Mouse (Mus musculus) erythroblast, adult 5-6 weeks (primary cell): ENCODE measurements around the gene D10Wsu102e. TPM values are rescaled to one million over a fixed set of nuclear protein-coding genes. Genes with fewer than 3 reads are reported as not detected.
A peak's percentile ranks its signal among the peaks of the same experiment; 100 is the strongest.
"Not testable (repeated sequence)": the region's sequence is repeated elsewhere in the genome, so short reads cannot be mapped to it uniquely, and the experiment has no call there.

Experiments used
- ATAC-seq: replicated peaks from 2 replicates; pipeline ENCODE4 v1.8.0; 2016; ENCODE audit warnings: moderate number of reproducible peaks, mild to moderate bottlenecking, moderate TSS enrichment, inconsistent platforms; ENCODE audit not compliant: poor library complexity, low FRiP score, severe bottlenecking
- total RNA-seq, 2 experiments: library from RNA; stranded (forward) in 1 of 2; stranded (reverse) in 1 of 2; fragments of 150-400 nt in 1 of 2; fragments of 200-764, 138-1000 nt in 1 of 2; gene quantifications; 2 replicates each; pipeline versions ENCODE4 v1.2.3 to v1.2.4; 2015 to 2017; ENCODE audit warnings: low replicate concordance in 2 of 2

The D10Wsu102e gene
- total RNA-seq, 2 experiments from 2014 or later, result 0.19 to 0.26 TPM

- no peak for ATAC-seq
These were observed 14.2 kb upstream of the D10Wsu102e start for GRCm38 (mm10) chr10:83345693-83346358.

- ATAC-seq, result no peak
These were observed 13.7 kb upstream of the D10Wsu102e start for GRCm38 (mm10) chr10:83346359-83346736.

GRCm38 (mm10) chr10:83347494-83347893 is 12.5 kb upstream of the D10Wsu102e start:
- no peak for ATAC-seq

- no peak for ATAC-seq
These were observed 9.3 kb upstream of the D10Wsu102e start for GRCm38 (mm10) chr10:83350689-83351088.

GRCm38 (mm10) chr10:83351779-83352178 is 8.2 kb upstream of the D10Wsu102e start:
- ATAC-seq, result not testable (repeated sequence)

GRCm38 (mm10) chr10:83353680-83354332 is 6.2 kb upstream of the D10Wsu102e start:
- ATAC-seq, result no peak

GRCm38 (mm10) chr10:83354333-83354719 is 5.7 kb upstream of the D10Wsu102e start:
- no peak for ATAC-seq

GRCm38 (mm10) chr10:83356416-83356815 is 3.6 kb upstream of the D10Wsu102e start:
- ATAC-seq, result no peak

GRCm38 (mm10) chr10:83359451-83359850 is 570 bp upstream of the D10Wsu102e start:
- no peak for ATAC-seq

- ATAC-seq, result peak; percentile 66; the same call in 1 of the 2 replicates
These were observed 335 bp downstream of the D10Wsu102e start for GRCm38 (mm10) chr10:83360356-83360755.

GRCm38 (mm10) chr10:83361643-83362382 is 1.8 kb downstream of the D10Wsu102e start:
- 0 out of 2 replicates have a peak, but pooled peaks have one; percentile 45 for ATAC-seq

GRCm38 (mm10) chr10:83363451-83363850 is 3.4 kb downstream of the D10Wsu102e start:
- ATAC-seq, result no peak

- ATAC-seq, result no peak
These were observed 8.9 kb downstream of the D10Wsu102e start for GRCm38 (mm10) chr10:83368918-83369317.

- no peak for ATAC-seq
These were observed 14.1 kb downstream of the D10Wsu102e start for GRCm38 (mm10) chr10:83374045-83374656.

GRCm38 (mm10) chr10:83375458-83375857 is 15.4 kb downstream of the D10Wsu102e start:
- not testable (repeated sequence) for ATAC-seq

- ATAC-seq, result no peak
These were observed 17.1 kb downstream of the D10Wsu102e start for GRCm38 (mm10) chr10:83376911-83377682.

- ATAC-seq, result no peak
These were observed 18.2 kb downstream of the D10Wsu102e start for GRCm38 (mm10) chr10:83378083-83378833.

- ATAC-seq, result no peak
These were observed 20.5 kb downstream of the D10Wsu102e start for GRCm38 (mm10) chr10:83380501-83380900.

GRCm38 (mm10) chr10:83382528-83382927 is 22.5 kb downstream of the D10Wsu102e start:
- ATAC-seq, result no peak
